Mouse (Mus musculus): ENCODE measurements at regions not wholly inside any gene's neighbourhood (a gene's known extent, or its start where the extent isn't known, plus 50 kb on each side); places are given as distances from the start of the nearest gene placed in this dataset.
"Not testable (repeated sequence)": the region's sequence is repeated elsewhere in the genome, so short reads cannot be mapped to it uniquely, and the experiment has no call there.

- no peak for ATAC-seq (ENCODE audit: insufficient number of reproducible peaks, low FRiP score, low TSS enrichment)
Observed at GRCm38 (mm10) chr3:149101785-149102184, 111.4 kb upstream of the Adgrl2 start.

- ATAC-seq (ENCODE audit: insufficient number of reproducible peaks, low FRiP score, low TSS enrichment), result no peak
Observed at GRCm38 (mm10) chr3:149098764-149099163, 108.4 kb upstream of the Adgrl2 start.

- ATAC-seq (ENCODE audit: insufficient number of reproducible peaks, low FRiP score, low TSS enrichment), result no peak
Observed at GRCm38 (mm10) chr3:149097026-149097425, 106.7 kb upstream of the Adgrl2 start.

GRCm38 (mm10) chr3:149092649-149093048 is 102.3 kb upstream of the Adgrl2 start:
- ATAC-seq (ENCODE audit: insufficient number of reproducible peaks, low FRiP score, low TSS enrichment), result no peak

GRCm38 (mm10) chr3:149090103-149090502 is 99.7 kb upstream of the Adgrl2 start:
- ATAC-seq (ENCODE audit: insufficient number of reproducible peaks, low FRiP score, low TSS enrichment), result no peak

- no peak for ATAC-seq (ENCODE audit: insufficient number of reproducible peaks, low FRiP score, low TSS enrichment)
Observed at GRCm38 (mm10) chr3:149088621-149089128, 98.3 kb upstream of the Adgrl2 start.

- no peak for ATAC-seq (ENCODE audit: insufficient number of reproducible peaks, low FRiP score, low TSS enrichment)
Observed at GRCm38 (mm10) chr3:149087488-149087887, 97.1 kb upstream of the Adgrl2 start.

GRCm38 (mm10) chr3:149086704-149087103 is 96.3 kb upstream of the Adgrl2 start:
- no peak for ATAC-seq (ENCODE audit: insufficient number of reproducible peaks, low FRiP score, low TSS enrichment)

DNA sequence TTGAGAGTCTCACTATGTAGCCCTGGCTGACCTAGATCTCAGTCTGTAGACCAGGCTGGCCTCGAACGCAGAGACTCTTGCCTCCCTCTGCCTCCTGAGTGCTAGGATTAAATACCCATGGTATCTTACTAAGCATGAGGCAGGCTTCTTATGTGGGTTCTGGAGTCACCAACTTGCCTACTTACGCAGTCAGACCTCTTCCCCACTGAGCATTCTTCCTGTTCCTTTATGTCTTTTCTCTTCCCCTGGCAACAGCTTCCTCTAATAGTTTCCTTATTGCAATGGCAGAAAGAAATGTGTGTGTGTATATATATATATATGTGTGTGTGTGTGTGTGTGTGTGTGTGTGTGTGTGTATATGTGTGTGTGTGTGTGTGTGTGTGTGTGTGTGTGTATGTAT is 95.7 kb upstream of the Adgrl2 start:
- no peak for ATAC-seq (ENCODE audit: insufficient number of reproducible peaks, low FRiP score, low TSS enrichment)

DNA sequence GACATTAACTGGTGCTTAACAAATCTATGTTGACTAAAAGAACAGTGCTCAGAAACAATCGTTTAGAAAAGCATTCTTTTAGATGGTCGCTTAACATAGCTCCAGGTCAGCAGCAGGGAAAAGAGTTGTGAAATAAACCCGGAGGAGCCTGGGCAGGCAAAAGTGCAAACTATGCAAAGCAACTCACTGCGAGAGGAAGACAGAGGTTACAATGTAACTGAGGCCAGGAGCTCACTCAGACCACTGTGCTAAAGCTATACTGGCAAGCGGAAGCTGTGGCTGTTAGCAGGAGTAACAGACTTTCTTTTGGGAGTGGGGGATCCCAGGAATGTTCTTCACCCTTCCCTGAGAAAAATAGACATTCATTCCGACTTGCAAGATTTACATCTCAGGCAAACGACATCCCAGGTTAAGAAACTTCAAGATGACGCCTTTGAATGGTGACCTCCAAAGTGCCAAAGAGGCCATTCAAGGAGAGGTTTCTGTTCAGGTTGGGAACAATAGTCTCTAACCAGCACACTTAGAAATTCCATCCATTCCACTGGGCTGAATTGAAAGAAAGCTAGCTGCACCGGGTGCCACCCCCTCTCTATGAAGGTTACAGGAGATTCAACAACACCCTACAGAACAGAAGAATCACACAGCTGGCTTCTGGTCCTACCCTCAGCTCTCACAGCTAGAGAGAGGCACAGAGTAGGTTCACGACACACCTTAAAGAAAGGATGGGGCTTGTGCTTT is 94.7 kb upstream of the Adgrl2 start:
- ATAC-seq (ENCODE audit: insufficient number of reproducible peaks, low FRiP score, low TSS enrichment), result no peak

DNA sequence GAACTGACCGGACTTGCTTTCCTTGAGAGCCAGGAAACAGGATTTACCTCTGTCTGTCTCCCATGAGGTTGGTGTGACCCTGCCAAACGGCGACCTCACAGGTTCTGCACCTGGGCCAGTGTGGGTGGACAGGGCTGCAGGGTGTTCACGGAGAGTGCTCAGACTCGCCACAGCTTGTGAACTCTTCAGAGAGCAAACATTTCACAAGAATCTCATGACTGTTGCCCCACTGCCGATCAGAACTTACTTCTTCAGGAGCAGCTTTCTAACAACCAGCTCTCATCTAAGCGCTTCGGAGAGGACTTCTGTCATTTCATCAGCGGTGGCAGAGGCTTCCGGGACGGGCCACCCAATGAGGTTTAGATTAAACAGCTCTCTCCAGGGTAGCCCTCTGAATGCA is 93.0 kb upstream of the Adgrl2 start:
- ATAC-seq (ENCODE audit: insufficient number of reproducible peaks, low FRiP score, low TSS enrichment), result no peak

GRCm38 (mm10) chr3:149078881-149079280 is 88.5 kb upstream of the Adgrl2 start:
- no peak for ATAC-seq (ENCODE audit: insufficient number of reproducible peaks, low FRiP score, low TSS enrichment)

- ATAC-seq (ENCODE audit: insufficient number of reproducible peaks, low FRiP score, low TSS enrichment), result no peak
Observed at GRCm38 (mm10) chr3:149076928-149077551, 86.7 kb upstream of the Adgrl2 start.

GRCm38 (mm10) chr3:149075488-149075851 is 85.1 kb upstream of the Adgrl2 start:
- 0 out of 2 replicates have a peak, but pooled peaks have one; percentile 32 for ATAC-seq (ENCODE audit: insufficient number of reproducible peaks, low FRiP score, low TSS enrichment)

DNA sequence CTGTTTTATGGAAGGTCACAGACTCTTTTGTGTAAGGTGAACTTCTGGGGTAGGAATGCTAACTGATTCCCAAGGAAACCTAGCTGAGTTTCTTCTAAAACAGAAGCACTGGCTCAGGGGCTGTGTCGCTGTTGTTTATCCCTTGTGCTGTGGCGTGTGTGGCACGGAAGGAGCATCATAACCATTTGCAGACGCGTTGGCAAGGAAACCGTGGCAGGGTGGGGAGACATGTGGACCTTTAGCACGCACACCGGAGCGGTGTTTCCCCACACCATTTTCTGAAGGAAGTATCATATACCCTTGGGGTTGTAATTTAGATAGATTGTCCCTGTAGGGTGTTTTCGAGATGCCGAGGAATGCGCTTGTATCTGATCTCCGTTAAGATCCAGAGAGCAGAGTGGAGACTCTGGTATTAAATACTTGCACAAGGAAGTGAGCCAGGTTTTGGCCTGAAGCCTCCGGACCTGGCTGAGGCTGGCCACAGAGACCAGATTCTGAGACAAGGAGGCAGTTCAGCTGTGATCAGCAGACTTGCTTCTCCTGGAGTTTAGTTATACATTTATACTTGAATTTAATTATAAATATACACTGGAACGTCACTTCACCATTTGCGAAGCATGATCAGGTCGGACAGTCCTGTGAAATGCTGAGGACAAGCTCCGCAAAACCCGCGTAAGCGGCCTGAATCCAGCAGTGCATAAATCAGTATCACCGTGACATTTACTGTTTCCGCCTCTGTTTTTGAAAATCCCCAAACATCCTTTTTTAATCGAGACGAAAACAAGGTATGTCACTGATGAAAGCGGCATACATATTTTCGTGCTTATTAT is 84.5 kb upstream of the Adgrl2 start:
- ATAC-seq (ENCODE audit: insufficient number of reproducible peaks, low FRiP score, low TSS enrichment), result 0 out of 2 replicates have a peak, but pooled peaks have one; percentile 36

- ATAC-seq (ENCODE audit: insufficient number of reproducible peaks, low FRiP score, low TSS enrichment), result no peak
Observed at GRCm38 (mm10) chr3:149070201-149070600, 79.8 kb upstream of the Adgrl2 start.

GRCm38 (mm10) chr3:149069436-149069835 is 79.1 kb upstream of the Adgrl2 start:
- ATAC-seq (ENCODE audit: insufficient number of reproducible peaks, low FRiP score, low TSS enrichment), result no peak

GRCm38 (mm10) chr3:149068821-149069220 is 78.5 kb upstream of the Adgrl2 start:
- ATAC-seq (ENCODE audit: insufficient number of reproducible peaks, low FRiP score, low TSS enrichment), result no peak

DNA sequence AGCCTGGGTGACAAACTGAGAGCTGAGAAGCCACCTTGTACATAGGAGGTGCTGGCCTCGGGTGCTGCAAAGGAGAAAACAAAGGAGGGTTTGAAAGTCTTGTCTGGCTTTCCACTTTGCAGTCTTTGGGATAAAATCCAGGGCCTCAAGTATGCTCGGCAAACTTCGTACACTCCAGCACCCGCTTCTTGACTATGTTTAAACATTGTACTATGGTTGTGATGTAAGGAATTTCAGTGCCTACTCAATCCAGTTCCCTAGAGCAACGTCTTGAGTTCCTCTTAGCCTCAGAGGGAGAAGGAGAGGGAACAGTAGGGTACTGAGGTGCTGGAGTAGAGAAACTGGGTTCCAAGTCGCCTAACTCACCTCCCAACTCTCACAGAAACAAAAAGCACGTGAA is 77.4 kb upstream of the Adgrl2 start:
- ATAC-seq (ENCODE audit: insufficient number of reproducible peaks, low FRiP score, low TSS enrichment), result no peak

- ATAC-seq (ENCODE audit: insufficient number of reproducible peaks, low FRiP score, low TSS enrichment), result no peak
Observed at GRCm38 (mm10) chr3:149055077-149055476, 64.7 kb upstream of the Adgrl2 start.

DNA sequence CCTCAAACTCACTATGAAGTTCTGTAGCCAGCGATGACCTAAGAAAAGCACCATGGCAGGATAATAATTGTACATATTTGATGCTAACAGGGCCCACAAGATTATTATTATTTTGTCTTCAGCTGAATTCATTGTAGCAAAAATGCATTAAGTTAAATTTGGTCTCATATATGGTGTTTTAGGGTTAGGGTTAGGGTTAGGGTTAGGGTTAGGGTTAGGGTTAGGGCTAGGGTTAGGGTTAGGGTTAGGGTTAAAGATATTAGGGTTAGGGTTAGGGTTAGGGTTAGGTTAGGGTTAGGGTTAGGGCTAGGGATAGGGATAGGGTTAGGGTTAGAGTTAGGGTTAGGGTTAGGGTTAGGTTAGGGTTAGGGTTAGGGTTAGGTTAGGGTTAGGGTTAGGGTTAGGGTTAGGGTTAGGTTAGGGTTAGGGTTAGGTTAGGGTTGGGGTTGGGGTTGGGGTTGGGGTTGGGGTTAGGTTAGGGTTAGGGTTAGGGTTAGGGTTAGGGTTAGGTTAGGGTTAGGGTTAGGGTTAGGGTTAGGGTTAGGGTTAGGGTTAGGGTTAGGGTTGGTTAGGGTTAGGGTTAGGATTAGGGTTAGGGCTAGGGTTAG is 62.0 kb upstream of the Adgrl2 start:
- not testable (repeated sequence) for ATAC-seq (ENCODE audit: insufficient number of reproducible peaks, low FRiP score, low TSS enrichment)

Data from cerebellum, adult (tissue).